Mouse (Mus musculus) hindbrain, embryonic 16.5 days (tissue): ENCODE data around the gene Sstr2. TPM values are rescaled to one million over a fixed set of nuclear protein-coding genes. Genes with fewer than 3 reads are reported as not detected.
A peak's percentile ranks its signal among the peaks of the same experiment; 100 is the strongest.

Experiments
- ATAC-seq: fragments of 200-750 bp; cut with Nextera tagmentation; 2 replicates; pipeline ENCODE4 v1.8.0; 2017; ENCODE audit warnings: moderate TSS enrichment, moderate library complexity
- H3K27ac ChIP-seq: fragments of 300-500 bp; sonication (generic); 2 replicates; pipeline ENCODE4 v1.5.1; 2014; ENCODE audit warnings: low read depth, mild to moderate bottlenecking, control low read depth, low read length, moderate library complexity
- H3K27me3 ChIP-seq: fragments of 300-500 bp; sonication (generic); replicated peaks from 2 replicates; pipeline ENCODE4 v1.6.1; 2014; ENCODE audit warnings: low read length; ENCODE audit not compliant: control insufficient read depth, insufficient read depth
- H3K36me3 ChIP-seq: fragments of 300-500 bp; sonication (generic); 2 replicates; pipeline ENCODE4 v1.6.1; 2014; ENCODE audit warnings: mild to moderate bottlenecking, low read length, moderate library complexity, mixed read lengths; ENCODE audit not compliant: control insufficient read depth, insufficient read depth
- H3K4me1 ChIP-seq: fragments of 300-500 bp; sonication (generic); 2 replicates; pipeline ENCODE4 v1.6.1; 2014; ENCODE audit warnings: low read depth, low read length; ENCODE audit not compliant: control insufficient read depth, insufficient read depth
- H3K4me2 ChIP-seq: fragments of 300-500 bp; sonication (generic); 2 replicates; pipeline ENCODE4 v1.6.1; 2014; ENCODE audit warnings: mild to moderate bottlenecking, low read length, control low read depth, moderate library complexity
- H3K4me3 ChIP-seq: fragments of 300-500 bp; sonication (generic); 2 replicates; pipeline ENCODE4 v1.5.1; 2014; ENCODE audit warnings: mild to moderate bottlenecking, low read length, control low read depth, moderate library complexity
- H3K9ac ChIP-seq: fragments of 300-500 bp; sonication (generic); 2 replicates; pipeline ENCODE4 v1.6.1; 2014; ENCODE audit warnings: low read depth, mild to moderate bottlenecking, control low read depth, low read length, moderate library complexity
- H3K9me3 ChIP-seq: fragments of 300-500 bp; sonication (generic); 2 replicates; pipeline ENCODE4 v1.6.1; 2014; ENCODE audit warnings: mild to moderate bottlenecking, low read length, moderate library complexity; ENCODE audit not compliant: control insufficient read depth
- WGBS: fragments of 180-500 bp; shearing (Covaris S2); extraction: QIAGEN DNeasy Blood & Tissue Kit; methylation state at CpG from one replicate; pipeline ENCODE4 v1.1.7; 2014; 5-methylcytosine and 5-hydroxymethylcytosine counted together
- polyA plus RNA-seq: library from polyadenylated mRNA; unstranded; fragments of >200 nt; fragmentation: Nextera tagmentation; extraction: Ambion mirVana; gene quantifications from 2 replicates; pipeline ENCODE4 v1.2.1, GENCODE M21; 2015

Gene Sstr2
- polyA plus RNA-seq, 1 experiment from 2014 or later, result 32.5 TPM

- H3K36me3 ChIP-seq, result no peaks in the 10 kb centered on the region
- no peak overlapping the region for H3K9ac ChIP-seq
- no peak overlapping the region for H3K4me3 ChIP-seq
- no peak for ATAC-seq
- no peak overlapping the region for H3K4me2 ChIP-seq
- no peaks in the 10 kb centered on the region; the same call in 1 of the 2 replicates for H3K27me3 ChIP-seq
- H3K27ac ChIP-seq, result no peak overlapping the region
- 62% methylated on average over 8 of the region's 8 CpGs for WGBS
- H3K4me1 ChIP-seq, result no peaks in the 10 kb centered on the region; the same call in 1 of the 2 replicates
- H3K9me3 ChIP-seq, result no peaks in the 10 kb centered on the region
Observed at GRCm38 (mm10) chr11:113631862-113632261, 12.7 kb downstream of the Sstr2 start.

GRCm38 (mm10) chr11:113632303-113632702 is 13.2 kb downstream of the Sstr2 start:
- no peak overlapping the region for H3K27ac ChIP-seq
- H3K36me3 ChIP-seq, result no peaks in the 10 kb centered on the region
- no peaks in the 10 kb centered on the region; the same call in 1 of the 2 replicates for H3K27me3 ChIP-seq
- no peaks in the 10 kb centered on the region for H3K9me3 ChIP-seq
- no peak overlapping the region for H3K4me3 ChIP-seq
- H3K4me1 ChIP-seq, result no peaks in the 10 kb centered on the region; the same call in 1 of the 2 replicates
- H3K9ac ChIP-seq, result no peak overlapping the region
- H3K4me2 ChIP-seq, result no peak overlapping the region
- ATAC-seq, result no peak
- WGBS, result 77% methylated on average over 7 of the region's 7 CpGs

GRCm38 (mm10) chr11:113633398-113633797 is 14.3 kb downstream of the Sstr2 start:
- H3K4me1 ChIP-seq, result no peaks in the 10 kb centered on the region; the same call in 1 of the 2 replicates
- no peaks in the 10 kb centered on the region; the same call in 1 of the 2 replicates for H3K27me3 ChIP-seq
- H3K9ac ChIP-seq, result no peak overlapping the region
- no peak for ATAC-seq
- 94% methylated on average over 5 of the region's 5 CpGs for WGBS
- no peak overlapping the region for H3K4me2 ChIP-seq
- H3K36me3 ChIP-seq, result no peaks in the 10 kb centered on the region
- H3K27ac ChIP-seq, result no peak overlapping the region
- no peaks in the 10 kb centered on the region for H3K9me3 ChIP-seq
- H3K4me3 ChIP-seq, result no peak overlapping the region

- H3K9ac ChIP-seq, result no peak overlapping the region
- no peaks in the 10 kb centered on the region for H3K9me3 ChIP-seq
- H3K4me3 ChIP-seq, result no peak overlapping the region
- H3K4me1 ChIP-seq, result no peaks in the 10 kb centered on the region; the same call in 1 of the 2 replicates
- H3K27me3 ChIP-seq, result no peaks in the 10 kb centered on the region; the same call in 1 of the 2 replicates
- H3K27ac ChIP-seq, result no peak overlapping the region
- no peak overlapping the region for H3K4me2 ChIP-seq
- ATAC-seq, result no peak
- H3K36me3 ChIP-seq, result no peaks in the 10 kb centered on the region
- WGBS, result 56% methylated on average over 10 of the region's 10 CpGs
Observed at GRCm38 (mm10) chr11:113634699-113635121, 15.6 kb downstream of the Sstr2 start.

- no peak overlapping the region for H3K27ac ChIP-seq
- WGBS, result 96% methylated on average over 12 of the region's 12 CpGs
- H3K27me3 ChIP-seq, result no peaks in the 10 kb centered on the region
- ATAC-seq, result no peak
- H3K9me3 ChIP-seq, result no peaks in the 10 kb centered on the region
- H3K36me3 ChIP-seq, result no peaks in the 10 kb centered on the region
- H3K9ac ChIP-seq, result no peak overlapping the region
- no peaks in the 10 kb centered on the region; the same call in 1 of the 2 replicates for H3K4me1 ChIP-seq
- H3K4me3 ChIP-seq, result no peak overlapping the region
- no peak overlapping the region for H3K4me2 ChIP-seq
Observed at GRCm38 (mm10) chr11:113638680-113639079, 19.5 kb downstream of the Sstr2 start.

GRCm38 (mm10) chr11:113645181-113645580 is 26.0 kb downstream of the Sstr2 start:
- Histone ChIP-seq H3K36me3 (no peaks in the 10 kb centered on the region), H3K27me3 (no peaks in the 10 kb centered on the region), H3K4me3 (no peak overlapping the region), H3K27ac (no peak overlapping the region), H3K4me1 (peaks cover 8% of the 10 kb centered on the region), H3K4me2 (no peak overlapping the region), H3K9ac (no peak overlapping the region), H3K9me3 (no peaks in the 10 kb centered on the region)
- 83% methylated on average over 3 of the region's 3 CpGs for WGBS
- no peak for ATAC-seq

- Histone ChIP-seq H3K4me3 (no peak overlapping the region), H3K4me1 (peaks cover 16% of the 10 kb centered on the region), H3K9me3 (no peaks in the 10 kb centered on the region), H3K4me2 (no peak overlapping the region), H3K27me3 (no peaks in the 10 kb centered on the region), H3K27ac (no peak overlapping the region), H3K9ac (no peak overlapping the region), H3K36me3 (peaks cover 11% of the 10 kb centered on the region)
- 5% methylated on average over 14 of the region's 15 CpGs for WGBS
- ATAC-seq, result no peak
Observed at GRCm38 (mm10) chr11:113648152-113648551, 29.0 kb downstream of the Sstr2 start.

GRCm38 (mm10) chr11:113648690-113649352 is 29.7 kb downstream of the Sstr2 start, which contains the start of gene Cog1:
TSS of gene Cog1 (plus strand) at chr11:113649169.
- Histone ChIP-seq H3K9me3 (no peaks in the 10 kb centered on the region), H3K27ac (peak within 1 kb of the TSS; percentile 95), H3K4me1 (peaks cover 16% of the 10 kb centered on the region), H3K4me2 (peak within 1 kb of the TSS; percentile 78), H3K36me3 (peaks cover 18% of the 10 kb centered on the region), H3K4me3 (peak within 1 kb of the TSS; percentile 89), H3K27me3 (no peaks in the 10 kb centered on the region), H3K9ac (peak within 1 kb of the TSS; percentile 95)
- ATAC-seq, result no peak; the same call in 1 of the 2 replicates
- 41% methylated on average over 26 of the region's 26 CpGs for WGBS

DNA sequence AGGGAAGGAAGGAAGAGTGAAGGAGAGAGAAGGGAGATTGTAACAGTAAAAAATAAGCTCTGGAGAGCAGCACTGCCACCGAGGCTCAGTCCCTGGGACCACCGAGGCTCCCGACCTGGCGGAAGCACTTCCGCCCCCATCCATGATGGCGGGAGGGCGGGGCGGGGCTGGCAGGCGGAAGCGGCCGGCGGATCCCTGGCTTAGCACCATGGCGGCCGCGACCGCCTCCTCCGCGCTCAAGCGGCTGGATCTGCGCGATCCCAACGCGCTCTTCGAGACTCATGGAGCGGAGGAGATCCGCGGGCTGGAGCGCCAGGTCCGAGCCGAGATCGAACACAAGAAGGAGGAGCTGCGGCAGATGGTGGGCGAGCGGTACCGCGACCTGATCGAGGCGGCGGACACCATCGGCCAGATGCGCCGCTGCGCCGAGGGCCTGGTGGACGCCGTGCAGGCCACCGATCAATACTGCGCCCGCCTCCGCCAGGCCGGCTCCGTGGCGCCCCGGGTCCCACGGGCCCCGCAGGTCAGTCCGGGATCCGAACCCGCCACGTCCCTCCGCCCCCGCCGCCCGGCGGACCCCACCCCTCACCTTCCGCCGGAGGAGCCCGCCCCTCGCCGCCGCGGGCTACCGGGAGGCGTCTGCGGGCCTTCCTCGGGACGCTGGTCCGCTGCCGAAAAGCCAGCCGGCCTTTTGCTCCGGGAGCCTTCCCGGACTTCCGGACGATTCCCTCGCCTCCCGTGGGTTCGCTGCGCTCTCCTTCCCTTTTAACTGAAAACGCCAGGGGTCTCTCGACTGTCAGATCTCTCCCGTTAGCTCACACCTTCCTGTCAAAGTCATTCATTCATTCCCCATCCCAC is 30.4 kb downstream of the Sstr2 start, which contains the start of gene Slc39a11:
Gene Slc39a11, minus strand, starts transcription at position 727 of the 858 bp plus-strand sequence.
- Histone ChIP-seq H3K9me3 (no peaks in the 10 kb centered on the region), H3K27me3 (no peaks in the 10 kb centered on the region), H3K4me2 (peak within 1 kb of the TSS; percentile 78), H3K9ac (peak within 1 kb of the TSS; percentile 95), H3K4me3 (peak within 1 kb of the TSS; percentile 89), H3K4me1 (peaks cover 16% of the 10 kb centered on the region), H3K27ac (peak within 1 kb of the TSS; percentile 95), H3K36me3 (peaks cover 25% of the 10 kb centered on the region)
- WGBS, result under 1% methylated on average over 79 of the region's 91 CpGs
- peak; percentile 82 for ATAC-seq
